Mouse (Mus musculus) stomach, embryonic 15.5 days (tissue): ENCODE measurements around the gene Cyp2c23. TPM values are rescaled to one million over a fixed set of nuclear protein-coding genes. Genes with fewer than 3 reads are reported as not detected.

Experiments used
- ATAC-seq: fragments of 200-750 bp; cut with Nextera tagmentation; 2 replicates; pipeline ENCODE4 v1.8.0; 2017; ENCODE audit warnings: low read depth, moderate number of reproducible peaks, moderate TSS enrichment; ENCODE audit not compliant: insufficient read depth, low FRiP score
- H3K27ac ChIP-seq: fragments of 300-500 bp; sonication (generic); 2 replicates; pipeline ENCODE4 v1.5.1; 2015; ENCODE audit warnings: mild to moderate bottlenecking, inconsistent platforms
- H3K27me3 ChIP-seq: fragments of 300-500 bp; sonication (generic); replicated peaks from 2 replicates; pipeline ENCODE4 v1.6.1; 2015; ENCODE audit warnings: inconsistent platforms
- H3K36me3 ChIP-seq: fragments of 300-500 bp; sonication (generic); 2 replicates; pipeline ENCODE4 v1.6.1; 2015; ENCODE audit warnings: inconsistent platforms
- H3K4me1 ChIP-seq: fragments of 300-500 bp; sonication (generic); 2 replicates; pipeline ENCODE4 v1.6.1; 2015; ENCODE audit warnings: inconsistent platforms
- H3K4me2 ChIP-seq: fragments of 300-500 bp; sonication (generic); 2 replicates; pipeline ENCODE4 v1.6.1; 2015; ENCODE audit warnings: mild to moderate bottlenecking, inconsistent platforms
- H3K4me3 ChIP-seq: fragments of 300-500 bp; sonication (generic); replicated peaks from 2 replicates; pipeline ENCODE4 v1.5.1; 2015; ENCODE audit warnings: inconsistent platforms
- H3K9ac ChIP-seq: fragments of 300-500 bp; sonication (generic); 2 replicates; pipeline ENCODE4 v1.6.1; 2015; ENCODE audit warnings: inconsistent platforms
- H3K9me3 ChIP-seq: fragments of 300-500 bp; sonication (generic); 2 replicates; pipeline ENCODE4 v1.6.1; 2016; ENCODE audit warnings: inconsistent platforms
- WGBS: fragments of 180-500 bp; shearing (Covaris S2); methylation state at CpG from one replicate; pipeline ENCODE4 v1.1.7; 2015; 5-methylcytosine and 5-hydroxymethylcytosine counted together
- polyA plus RNA-seq: library from polyadenylated mRNA; unstranded; fragments of >200 nt; fragmentation: Nextera tagmentation; extraction: Ambion mirVana; gene quantifications from 2 replicates; pipeline ENCODE4 v1.2.1, GENCODE M21; 2015

The Cyp2c23 gene
- polyA plus RNA-seq, 1 experiment from 2014 or later: 3.4 TPM

DNA sequence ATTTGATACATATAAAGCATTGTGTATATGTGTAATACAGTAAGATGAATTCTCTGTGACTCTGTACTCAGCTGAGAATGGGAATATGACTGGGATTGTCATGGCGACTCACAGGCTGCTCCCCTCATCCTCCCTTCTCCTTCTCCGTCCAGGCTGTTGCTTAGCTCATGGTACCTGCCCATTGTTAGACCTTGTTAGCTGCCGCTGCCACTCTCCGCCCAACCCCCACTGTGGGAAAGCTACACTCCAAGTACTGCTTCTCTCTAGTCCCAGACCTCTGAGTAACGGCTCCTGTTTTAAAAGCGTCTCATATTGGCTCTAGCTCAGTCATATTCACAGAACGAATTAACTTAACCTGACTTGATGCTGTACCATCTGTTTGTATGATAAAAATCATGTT is 9.3 kb downstream of the Cyp2c23 start:
- H3K36me3 ChIP-seq: no peaks in the 10 kb centered on the region
- H3K4me1 ChIP-seq: no peaks in the 10 kb centered on the region
- no peak overlapping the region for H3K4me2 ChIP-seq
- WGBS: 49% methylated on average over 7 of the region's 7 CpGs
- no peak overlapping the region for H3K4me3 ChIP-seq
- H3K9me3 ChIP-seq: no peaks in the 10 kb centered on the region
- ATAC-seq: no peak
- no peak overlapping the region for H3K9ac ChIP-seq
- no peaks in the 10 kb centered on the region for H3K27me3 ChIP-seq
- no peak overlapping the region for H3K27ac ChIP-seq

DNA sequence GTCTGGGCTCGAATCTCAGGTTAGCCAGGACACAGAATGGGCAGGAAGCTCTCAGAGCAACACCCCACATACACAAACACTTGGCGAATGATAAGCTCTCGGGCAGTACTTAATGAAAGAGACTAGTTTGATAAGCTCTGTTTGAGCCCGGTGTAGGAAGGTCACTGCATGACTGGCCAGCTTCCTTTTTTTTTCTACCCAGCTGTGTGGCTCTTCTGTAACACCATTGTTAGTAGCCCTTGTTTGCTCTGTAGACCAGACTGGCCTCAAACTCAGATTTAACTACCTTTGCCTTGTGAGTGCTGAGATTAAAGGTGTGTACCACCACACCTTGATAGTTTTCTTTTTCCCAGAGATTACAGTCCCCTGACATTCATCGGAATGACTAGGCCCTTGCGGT is 15.1 kb downstream of the Cyp2c23 start:
- H3K27ac ChIP-seq: peak overlapping the region; percentile 8; the same call in 1 of the 2 replicates
- no peak overlapping the region for H3K9ac ChIP-seq
- H3K4me1 ChIP-seq: no peaks in the 10 kb centered on the region
- no peak overlapping the region for H3K4me3 ChIP-seq
- ATAC-seq: peak; percentile 92
- no peaks in the 10 kb centered on the region for H3K27me3 ChIP-seq
- no peaks in the 10 kb centered on the region for H3K9me3 ChIP-seq
- WGBS: 51% methylated on average over 6 of the region's 6 CpGs
- no peaks in the 10 kb centered on the region for H3K36me3 ChIP-seq
- no peak overlapping the region for H3K4me2 ChIP-seq

DNA sequence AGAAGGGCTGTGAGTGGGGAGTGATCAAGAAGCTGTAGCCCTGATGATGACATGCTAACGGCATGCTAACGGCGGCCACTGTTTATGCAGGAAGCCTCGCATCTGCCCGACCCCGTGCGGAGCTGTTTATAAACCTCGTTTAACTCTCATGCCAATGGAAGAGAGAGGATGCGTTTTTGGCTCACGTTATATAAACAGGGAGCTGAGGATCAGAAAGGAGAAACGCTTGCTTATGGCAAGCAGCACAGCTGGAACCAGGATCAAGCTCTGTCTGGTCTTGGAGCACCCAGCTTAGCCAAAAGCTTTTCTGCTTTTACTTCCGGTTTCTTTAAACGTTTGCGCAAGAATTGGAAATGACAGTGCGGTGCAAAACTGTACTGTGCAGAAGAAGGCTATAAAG is 20.2 kb downstream of the Cyp2c23 start:
- peak; percentile 22; the same call in 1 of the 2 replicates for ATAC-seq
- H3K27me3 ChIP-seq: no peaks in the 10 kb centered on the region
- H3K4me2 ChIP-seq: no peak overlapping the region; the same call in 1 of the 2 replicates
- H3K36me3 ChIP-seq: no peaks in the 10 kb centered on the region
- H3K9ac ChIP-seq: no peak overlapping the region
- 40% methylated on average over 15 of the region's 15 CpGs for WGBS
- peak overlapping the region; percentile 40; the same call in 1 of the 2 replicates for H3K27ac ChIP-seq
- H3K9me3 ChIP-seq: no peaks in the 10 kb centered on the region
- no peak overlapping the region for H3K4me3 ChIP-seq
- H3K4me1 ChIP-seq: no peaks in the 10 kb centered on the region

DNA sequence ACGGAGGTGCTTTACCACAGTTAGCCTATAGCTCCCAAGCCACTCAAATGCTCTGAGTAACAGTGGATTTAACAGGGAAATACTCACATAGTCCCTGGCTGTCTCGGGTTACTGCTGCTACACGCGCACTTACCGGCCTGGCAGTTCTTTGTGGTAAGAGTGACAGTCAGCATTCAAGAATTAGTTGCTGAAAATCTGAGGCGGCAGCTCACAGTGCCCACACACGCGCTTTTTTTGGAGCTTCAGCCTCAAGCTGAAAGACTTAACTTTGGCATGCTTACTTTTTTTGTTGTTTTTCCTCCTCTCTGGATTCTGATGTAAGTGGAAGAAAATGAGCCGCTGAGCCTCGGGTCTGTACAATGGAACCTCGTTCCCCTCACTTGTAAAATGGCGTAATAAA is 21.8 kb downstream of the Cyp2c23 start:
- Histone ChIP-seq H3K4me3 (no peak overlapping the region), H3K9me3 (no peaks in the 10 kb centered on the region), H3K27ac (no peak overlapping the region), H3K36me3 (no peaks in the 10 kb centered on the region), H3K4me1 (no peaks in the 10 kb centered on the region), H3K27me3 (no peaks in the 10 kb centered on the region), H3K9ac (no peak overlapping the region), H3K4me2 (no peak overlapping the region)
- no peak for ATAC-seq
- WGBS: 72% methylated on average over 12 of the region's 12 CpGs

DNA sequence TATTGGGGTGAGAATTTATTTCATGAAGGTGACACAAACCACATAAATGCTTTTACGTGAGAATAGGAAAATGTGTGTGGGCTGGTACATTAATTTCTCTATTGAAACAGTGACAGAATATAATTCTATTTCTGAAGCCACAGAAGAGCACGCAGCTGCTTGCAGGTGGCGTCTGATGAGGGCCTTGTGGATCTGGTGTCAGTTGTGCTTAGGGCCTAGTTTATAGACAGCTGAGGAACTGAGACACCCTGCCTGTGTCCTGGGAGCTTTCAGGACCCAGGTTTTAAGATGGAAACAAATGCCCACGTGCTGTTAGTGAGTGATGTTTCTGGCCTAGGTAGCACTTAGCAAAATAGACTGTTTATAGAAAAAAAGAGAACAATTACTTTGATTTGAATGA is 24.0 kb downstream of the Cyp2c23 start:
- no peaks in the 10 kb centered on the region for H3K4me1 ChIP-seq
- H3K27me3 ChIP-seq: no peaks in the 10 kb centered on the region
- H3K4me3 ChIP-seq: no peak overlapping the region
- WGBS: 55% methylated on average over 4 of the region's 4 CpGs
- no peaks in the 10 kb centered on the region for H3K9me3 ChIP-seq
- H3K36me3 ChIP-seq: no peaks in the 10 kb centered on the region
- no peak overlapping the region for H3K27ac ChIP-seq
- H3K4me2 ChIP-seq: no peak overlapping the region
- no peak overlapping the region for H3K9ac ChIP-seq
- no peak for ATAC-seq

DNA sequence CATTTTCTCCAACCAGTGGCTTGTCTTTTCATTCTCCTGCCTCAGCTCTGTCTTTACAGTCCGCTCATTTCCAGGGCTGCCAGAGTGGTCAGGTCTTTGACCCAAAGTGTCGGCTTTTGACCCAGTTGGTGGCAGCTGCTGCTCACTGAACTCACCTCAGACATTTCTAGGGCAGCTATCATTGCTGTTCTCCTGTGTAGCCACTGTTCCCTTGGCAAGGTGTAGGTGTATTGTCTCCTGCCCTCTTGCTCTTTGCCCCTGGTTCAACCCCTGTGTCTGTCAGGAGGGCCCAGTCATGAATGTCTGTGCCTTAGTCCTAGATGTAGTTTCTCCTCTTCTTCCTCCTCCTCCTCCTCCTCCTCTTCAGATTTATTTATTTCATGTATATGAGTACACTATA is 24.7 kb downstream of the Cyp2c23 start:
- Histone ChIP-seq H3K27me3 (no peaks in the 10 kb centered on the region), H3K27ac (no peak overlapping the region), H3K4me3 (no peak overlapping the region), H3K36me3 (no peaks in the 10 kb centered on the region), H3K9me3 (no peaks in the 10 kb centered on the region), H3K4me1 (no peaks in the 10 kb centered on the region), H3K9ac (no peak overlapping the region), H3K4me2 (no peak overlapping the region)
- ATAC-seq: no peak
- 88% methylated on average over 2 of the region's 2 CpGs for WGBS

DNA sequence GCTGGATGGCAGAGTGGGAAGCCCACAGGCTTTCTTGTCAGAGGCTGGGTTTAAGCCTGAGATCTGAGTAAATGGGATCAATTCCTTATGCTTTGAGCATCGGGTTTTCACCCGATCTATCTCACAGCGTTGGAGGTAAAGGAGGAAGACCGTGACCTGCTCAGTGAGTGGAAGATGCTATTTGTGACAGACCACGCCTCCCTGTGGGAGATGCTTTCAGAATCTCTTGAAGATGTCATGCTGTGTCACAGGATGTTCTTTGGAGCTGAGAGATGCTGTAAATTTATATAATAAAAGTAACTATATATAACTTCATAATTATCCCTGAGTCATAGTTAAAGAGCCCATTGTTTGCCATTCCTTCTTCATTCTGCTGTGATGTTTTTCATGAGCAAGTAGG is 28.3 kb downstream of the Cyp2c23 start:
- Histone ChIP-seq H3K4me2 (no peak overlapping the region), H3K4me3 (no peak overlapping the region), H3K27me3 (no peaks in the 10 kb centered on the region), H3K36me3 (no peaks in the 10 kb centered on the region), H3K9ac (no peak overlapping the region), H3K27ac (no peak overlapping the region), H3K9me3 (no peaks in the 10 kb centered on the region), H3K4me1 (no peaks in the 10 kb centered on the region)
- WGBS: 79% methylated on average over 5 of the region's 5 CpGs
- ATAC-seq: no peak

DNA sequence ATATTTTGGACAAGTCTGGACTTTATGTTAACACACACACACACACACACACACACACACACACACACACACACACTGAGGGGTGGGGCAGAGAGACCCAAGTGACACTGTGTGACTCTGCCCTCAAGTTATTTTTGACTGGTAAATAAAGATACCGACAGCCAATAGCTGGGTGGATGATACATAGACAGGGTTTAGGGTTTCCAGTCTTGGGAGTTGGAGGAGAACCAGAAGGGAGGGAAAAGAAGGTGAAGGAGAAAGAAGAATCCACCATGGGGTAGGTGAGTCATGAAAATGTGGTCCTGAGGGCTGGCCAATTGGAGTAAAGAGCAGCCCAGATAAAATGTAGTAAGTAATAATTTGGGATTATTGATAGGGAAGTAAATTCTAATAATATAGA is 28.9 kb downstream of the Cyp2c23 start:
- Histone ChIP-seq H3K9ac (no peak overlapping the region), H3K27ac (no peak overlapping the region), H3K27me3 (no peaks in the 10 kb centered on the region), H3K4me1 (no peaks in the 10 kb centered on the region), H3K36me3 (no peaks in the 10 kb centered on the region), H3K4me2 (no peak overlapping the region), H3K4me3 (no peak overlapping the region), H3K9me3 (no peaks in the 10 kb centered on the region)
- WGBS: 56% methylated on average over 1 of the region's 1 CpGs
- ATAC-seq: no peak

DNA sequence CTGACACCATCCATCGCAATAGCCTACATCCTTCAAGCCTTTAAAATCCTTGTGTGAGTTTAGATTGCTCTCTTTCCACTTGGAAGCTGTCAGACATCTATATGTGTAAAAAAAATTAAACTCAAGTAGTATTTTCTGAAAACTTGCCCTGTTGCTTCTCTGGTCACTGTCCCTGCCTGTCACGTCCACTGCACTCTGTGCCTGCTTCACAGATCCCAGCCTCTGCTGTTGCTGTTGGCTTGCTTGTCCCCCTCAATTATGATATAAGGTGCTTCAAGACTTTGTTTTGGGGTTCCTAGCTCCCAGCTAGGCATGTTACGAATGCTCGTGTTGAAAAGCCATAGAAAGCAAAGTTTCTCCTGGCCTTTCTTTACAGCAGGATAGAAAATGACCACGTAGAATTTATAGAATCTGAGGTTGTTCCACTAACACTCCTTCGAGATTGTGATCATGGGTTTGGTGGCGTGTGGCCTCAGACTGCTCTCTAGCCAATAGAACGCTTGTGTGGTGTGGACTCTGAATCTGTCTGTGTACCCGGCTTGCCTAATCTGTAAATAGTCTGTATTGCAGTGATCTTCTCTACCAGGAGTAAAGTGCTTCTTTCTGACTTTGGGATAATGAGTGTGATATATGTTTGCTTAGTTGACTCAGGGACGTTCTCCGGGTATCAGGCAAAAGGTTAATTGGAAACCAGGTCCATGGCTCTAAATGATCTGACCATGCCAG is 30.0 kb downstream of the Cyp2c23 start:
- Histone ChIP-seq H3K9me3 (no peaks in the 10 kb centered on the region), H3K4me3 (no peak overlapping the region), H3K9ac (no peak overlapping the region), H3K27me3 (no peaks in the 10 kb centered on the region), H3K4me1 (no peaks in the 10 kb centered on the region), H3K27ac (no peak overlapping the region), H3K36me3 (no peaks in the 10 kb centered on the region), H3K4me2 (no peak overlapping the region)
- no peak; the same call in 1 of the 2 replicates for ATAC-seq
- WGBS: 72% methylated on average over 11 of the region's 11 CpGs

DNA sequence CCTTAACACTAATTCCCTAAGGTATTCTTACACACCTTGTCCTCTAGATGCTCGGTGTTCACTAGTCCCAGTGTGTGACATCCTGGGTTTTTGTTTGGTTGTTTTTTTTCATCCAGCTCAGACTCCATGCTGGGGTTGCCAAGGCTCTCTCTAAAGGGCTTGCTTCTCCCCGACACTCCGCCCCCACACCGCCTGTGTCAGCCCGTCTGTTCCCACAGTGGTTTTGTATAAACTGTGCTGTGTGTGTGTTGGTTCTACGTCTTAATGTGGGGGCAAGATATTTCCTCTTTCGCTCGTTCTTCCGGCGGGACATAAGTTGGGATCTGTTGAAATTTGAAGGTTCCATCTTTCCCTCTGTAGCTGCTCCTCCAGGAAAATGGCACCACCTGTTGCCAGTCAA is 30.9 kb downstream of the Cyp2c23 start:
- no peak overlapping the region for H3K27ac ChIP-seq
- H3K4me1 ChIP-seq: no peaks in the 10 kb centered on the region
- ATAC-seq: no peak
- H3K27me3 ChIP-seq: no peaks in the 10 kb centered on the region
- no peaks in the 10 kb centered on the region for H3K9me3 ChIP-seq
- 71% methylated on average over 10 of the region's 10 CpGs for WGBS
- H3K9ac ChIP-seq: no peak overlapping the region
- H3K4me2 ChIP-seq: no peak overlapping the region
- H3K36me3 ChIP-seq: no peaks in the 10 kb centered on the region
- H3K4me3 ChIP-seq: no peak overlapping the region

DNA sequence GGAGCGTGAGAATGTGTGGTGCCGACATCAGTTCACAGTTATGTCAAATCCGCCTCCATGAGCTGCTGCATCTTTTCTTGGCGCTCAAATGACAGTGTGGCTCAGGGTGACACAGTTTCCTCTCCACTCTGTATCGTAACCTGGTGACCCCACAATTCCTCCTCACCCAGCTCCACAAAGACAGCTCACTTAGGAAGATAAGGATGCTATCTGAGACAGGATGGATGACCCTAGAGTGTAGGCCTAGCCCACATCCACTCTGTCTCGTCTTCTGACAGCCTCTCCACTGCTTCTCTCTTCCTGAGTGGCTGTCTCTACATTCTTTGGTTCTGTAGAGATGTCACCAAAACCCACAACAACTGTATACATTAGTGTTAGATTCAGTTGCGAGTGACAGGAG is 33.6 kb downstream of the Cyp2c23 start:
- Histone ChIP-seq H3K27ac (no peak overlapping the region), H3K4me2 (no peak overlapping the region), H3K9me3 (no peaks in the 10 kb centered on the region), H3K4me3 (no peak overlapping the region), H3K36me3 (no peaks in the 10 kb centered on the region), H3K27me3 (no peaks in the 10 kb centered on the region), H3K4me1 (no peaks in the 10 kb centered on the region), H3K9ac (no peak overlapping the region)
- ATAC-seq: no peak
- 56% methylated on average over 7 of the region's 7 CpGs for WGBS

DNA sequence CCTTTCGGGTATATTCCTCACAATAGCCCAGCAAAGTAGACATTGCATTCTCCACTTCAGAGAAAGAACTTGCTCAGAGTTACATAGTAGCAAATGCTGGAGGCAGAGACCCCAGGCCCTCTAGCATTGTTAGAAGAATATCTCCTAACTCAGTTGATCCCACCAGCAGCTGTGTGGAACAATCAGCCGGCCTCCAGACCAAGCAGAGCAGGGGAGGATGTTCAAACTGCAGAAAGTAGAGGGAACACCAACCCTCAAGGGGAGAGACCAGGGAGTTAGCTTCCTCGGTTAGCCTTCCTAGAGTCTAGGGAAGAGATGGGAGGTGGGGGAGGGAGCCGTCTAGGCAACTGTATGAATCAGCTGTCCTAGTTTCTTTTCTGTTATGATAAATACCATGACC is 36.5 kb downstream of the Cyp2c23 start:
- Histone ChIP-seq H3K4me3 (no peak overlapping the region), H3K4me2 (no peak overlapping the region), H3K9ac (no peak overlapping the region), H3K4me1 (no peaks in the 10 kb centered on the region), H3K36me3 (no peaks in the 10 kb centered on the region), H3K27ac (no peak overlapping the region), H3K27me3 (no peaks in the 10 kb centered on the region), H3K9me3 (no peaks in the 10 kb centered on the region)
- ATAC-seq: no peak
- 63% methylated on average over 4 of the region's 4 CpGs for WGBS

DNA sequence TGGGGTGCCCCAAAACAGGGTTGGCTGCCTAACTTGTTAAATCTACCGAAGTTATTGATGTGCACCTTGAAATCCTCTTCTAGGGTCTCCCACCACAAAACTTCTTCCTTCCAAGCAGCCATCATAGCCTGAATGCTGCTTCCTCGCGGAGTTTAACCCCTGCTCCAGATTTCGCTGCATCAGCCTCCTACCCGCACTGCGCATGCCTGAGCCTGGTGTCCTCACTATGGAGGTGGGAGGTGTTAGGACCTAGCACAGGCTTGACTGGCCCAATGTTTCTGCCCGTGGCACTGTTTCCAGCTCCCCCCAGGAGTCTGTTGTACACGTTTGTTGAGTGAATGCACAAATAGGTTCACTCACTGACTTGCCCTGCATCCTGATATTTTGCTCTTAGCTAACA is 38.6 kb downstream of the Cyp2c23 start:
- Histone ChIP-seq H3K9me3 (no peaks in the 10 kb centered on the region), H3K9ac (no peak overlapping the region), H3K4me2 (no peak overlapping the region), H3K36me3 (no peaks in the 10 kb centered on the region), H3K4me1 (no peaks in the 10 kb centered on the region), H3K27me3 (no peaks in the 10 kb centered on the region), H3K4me3 (no peak overlapping the region), H3K27ac (no peak overlapping the region)
- ATAC-seq: no peak
- 77% methylated on average over 8 of the region's 8 CpGs for WGBS
